Comparison of ENCODE assay signal across 8 mouse cellular contexts in the genomic region with DNA sequence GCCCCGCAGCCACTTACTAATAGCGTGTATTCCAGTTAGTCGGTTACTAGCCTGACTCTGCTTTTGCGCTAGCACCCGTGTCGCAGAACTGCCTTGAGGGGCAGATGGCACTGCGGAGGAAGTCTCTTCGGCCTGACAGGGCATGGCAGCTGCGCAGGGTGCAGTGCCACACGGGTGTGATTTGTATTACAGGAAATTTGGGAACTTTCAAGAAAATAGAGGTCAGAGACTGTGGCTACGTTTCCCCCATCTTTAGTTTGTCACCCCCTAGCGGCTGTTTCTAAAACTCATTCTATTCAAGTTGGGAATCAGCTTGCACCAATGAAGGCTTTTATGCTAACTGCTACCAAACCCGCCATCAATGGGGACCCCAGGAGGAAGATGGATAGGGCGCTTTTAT. TPM values are rescaled to one million over a fixed set of nuclear protein-coding genes. Genes with fewer than 3 reads are reported as not detected.
DNase-seq lines count a peak whose midpoint lies in the region; ATAC-seq and TF ChIP-seq lines count a peak whose summit lies in the region.

No protein-coding gene starts in this region.

- TF ChIP-seq POLR2A in testis, adult 2 months (IDR thresholded peaks at IDR 0.05; ENCODE audit: control insufficient read depth, low read depth, low read length) = no peak
- no peak for TF ChIP-seq POLR2A in bone marrow macrophage, adult 2 months (IDR thresholded peaks at IDR 0.05; ENCODE audit: borderline replicate concordance, low read depth, low read length)

- TF ChIP-seq EP300 in liver, embryonic 14.5 days (IDR thresholded peaks at IDR 0.05; ENCODE audit: low read depth) = no peak

- H3K9me3 ChIP-seq in forebrain, embryonic 15.5 days = no peaks in the 10 kb centered on the region
- no peaks in the 10 kb centered on the region for H3K9me3 ChIP-seq in liver, embryonic 14.5 days (ENCODE audit: control insufficient read depth, low read length)
- H3K9me3 ChIP-seq in neural tube, embryonic 14.5 days (ENCODE audit: control insufficient read depth, low read length) = no peaks in the 10 kb centered on the region

- H3K4me1 ChIP-seq in testis, adult 2 months (ENCODE audit: control insufficient read depth, insufficient read depth, low read length) = peaks cover 3% of the 10 kb centered on the region
- peaks cover 5% of the 10 kb centered on the region; the same call in 1 of the 2 replicates for H3K4me1 ChIP-seq in bone marrow macrophage, adult 2 months (ENCODE audit: control insufficient read depth, insufficient read depth, low read length)
- no peaks in the 10 kb centered on the region for H3K4me1 ChIP-seq in forebrain, embryonic 15.5 days
- H3K4me1 ChIP-seq in liver, embryonic 14.5 days (replicated peaks; ENCODE audit: control insufficient read depth in 2 of 2, insufficient read depth in 2 of 2, low read length in 1 of 2) = no peaks in the 10 kb centered on the region
- H3K4me1 ChIP-seq in neural tube, embryonic 14.5 days (ENCODE audit: control insufficient read depth, insufficient read depth, low read length) = no peaks in the 10 kb centered on the region

- 31% methylated on average over 14 of the region's 14 CpGs for WGBS in forebrain, embryonic 15.5 days
- WGBS in liver, embryonic 14.5 days (ENCODE audit: insufficient replicate concordance) = 28% methylated on average over 14 of the region's 14 CpGs
- WGBS in neural tube, embryonic 14.5 days = 30% methylated on average over 14 of the region's 14 CpGs

- DNase-seq in testis, postnatal 14 days (ENCODE audit: low spot score) = no peak
- peak; percentile 66 for DNase-seq in induced T-regulatory cell, adult 2 months (ENCODE audit: low read depth)
- DNase-seq in liver, embryonic 14.5 days (ENCODE audit: low read depth in 3 of 3, low spot score in 3 of 3) = no peak

- H3K4me3 ChIP-seq in testis, adult 2 months (ENCODE audit: control insufficient read depth, low read depth, low read length) = peak overlapping the region; percentile 77
- no peak overlapping the region for H3K4me3 ChIP-seq in bone marrow macrophage, adult 2 months (ENCODE audit: insufficient read depth, low read length)
- H3K4me3 ChIP-seq in forebrain, embryonic 15.5 days = no peak overlapping the region
- H3K4me3 ChIP-seq in liver, embryonic 14.5 days (ENCODE audit: insufficient read depth in 1 of 2, low read depth in 2 of 2, low read length in 2 of 2) = no peak overlapping the region
- no peak overlapping the region for H3K4me3 ChIP-seq in neural tube, embryonic 14.5 days (ENCODE audit: low read depth, low read length)

- H3K27ac ChIP-seq in testis, adult 2 months (ENCODE audit: control insufficient read depth, insufficient read depth, low read depth, low read length) = no peak overlapping the region
- no peak overlapping the region for H3K27ac ChIP-seq in bone marrow macrophage, adult 2 months (ENCODE audit: insufficient read depth, low read depth, low read length)
- H3K27ac ChIP-seq in forebrain, embryonic 15.5 days (replicated peaks) = no peak overlapping the region
- H3K27ac ChIP-seq in liver, embryonic 14.5 days = no peak overlapping the region
- H3K27ac ChIP-seq in neural tube, embryonic 14.5 days (ENCODE audit: low read depth, low read length) = no peak overlapping the region

- no peaks in the 10 kb centered on the region for H3K27me3 ChIP-seq in testis, adult 2 months (ENCODE audit: control insufficient read depth, insufficient read depth, low read length)
- no peaks in the 10 kb centered on the region for H3K27me3 ChIP-seq in forebrain, embryonic 15.5 days
- no peaks in the 10 kb centered on the region for H3K27me3 ChIP-seq in liver, embryonic 14.5 days (ENCODE audit: control insufficient read depth, insufficient read depth, low read length)
- no peaks in the 10 kb centered on the region for H3K27me3 ChIP-seq in neural tube, embryonic 14.5 days (ENCODE audit: control insufficient read depth, insufficient read depth, low read length)

- 0 out of 2 replicates have a peak overlapping the region, but pooled peaks have one; percentile 9 for H3K4me2 ChIP-seq in forebrain, embryonic 15.5 days (replicated peaks)
- H3K4me2 ChIP-seq in liver, embryonic 14.5 days (ENCODE audit: low read depth) = no peak overlapping the region
- 0 out of 2 replicates have a peak overlapping the region, but pooled peaks have one; percentile 23 for H3K4me2 ChIP-seq in neural tube, embryonic 14.5 days (ENCODE audit: low read depth, low read length)

- no peak overlapping the region for H3K9ac ChIP-seq in forebrain, embryonic 15.5 days (replicated peaks)
- H3K9ac ChIP-seq in liver, embryonic 14.5 days (replicated peaks) = no peak overlapping the region
- H3K9ac ChIP-seq in neural tube, embryonic 14.5 days (replicated peaks; ENCODE audit: low read depth, low read length) = no peak overlapping the region

- no peaks in the 10 kb centered on the region for H3K36me3 ChIP-seq in testis, adult 2 months (ENCODE audit: control insufficient read depth, insufficient read depth, low read length)
- no peaks in the 10 kb centered on the region for H3K36me3 ChIP-seq in forebrain, embryonic 15.5 days
- no peaks in the 10 kb centered on the region for H3K36me3 ChIP-seq in liver, embryonic 14.5 days (replicated peaks; ENCODE audit: control insufficient read depth, insufficient read depth, low read depth)
- no peaks in the 10 kb centered on the region for H3K36me3 ChIP-seq in neural tube, embryonic 14.5 days (ENCODE audit: control insufficient read depth, insufficient read depth, low read length)

- TF ChIP-seq CTCF in testis, adult 2 months (IDR thresholded peaks at IDR 0.05; ENCODE audit: control insufficient read depth, insufficient read depth, insufficient replicate concordance, low read depth, low read length) = no peak; the same call in 1 of the 2 replicates
- peak; percentile 48; the same call in 1 of the 2 replicates for TF ChIP-seq CTCF in bone marrow macrophage, adult 2 months (IDR thresholded peaks at IDR 0.05; ENCODE audit: low read depth, low read length)
- peak; percentile 59 for TF ChIP-seq CTCF in liver, embryonic 14.5 days (IDR thresholded peaks at IDR 0.05; ENCODE audit: low read depth)

- ATAC-seq in forebrain, embryonic 15.5 days (replicated peaks) = no peak
- ATAC-seq in liver, embryonic 14.5 days (ENCODE audit: insufficient read depth) = no peak
- ATAC-seq in neural tube, embryonic 14.5 days (ENCODE audit: low read depth) = no peak
- no peak for ATAC-seq in erythroid progenitor cell, adult 5-6 weeks (replicated peaks; ENCODE audit: low FRiP score, poor library complexity, severe bottlenecking)

RNA-seq across cellular contexts. Expression of gene Prr5l, which starts 11.6 kb away (rescaled TPM):
- polyA plus RNA-seq in testis, adult 2 months (2012; rRNA removed) = 1.1 and 1.3 TPM in 2 replicates
- polyA plus RNA-seq in bone marrow macrophage, adult 2 months (2012; ENCODE audit: insufficient read depth, insufficient read length, missing spikeins) = 3.9 and 6.0 TPM in 2 replicates
- 4.9 and 6.8 TPM in 2 replicates for polyA plus RNA-seq in forebrain, embryonic 15.5 days (2015; fragmentation: Nextera tagmentation; extraction: Ambion mirVana)
- polyA plus RNA-seq in liver, embryonic 14.5 days (2012; rRNA removed) = 1.4 and 1.7 TPM in 2 replicates
- 1.7 and 3.9 TPM in 2 replicates for polyA plus RNA-seq in liver, embryonic 14.5 days (2014; fragmentation: Nextera tagmentation; extraction: Ambion mirVana)
- polyA plus RNA-seq in neural tube, embryonic 14.5 days (2014; fragmentation: Nextera tagmentation; extraction: Ambion mirVana) = 5.6 and 6.6 TPM in 2 replicates
- 1.4 TPM in 1 of 2 replicates, not detected in the other for total RNA-seq in erythroid progenitor cell, adult 5-6 weeks (2015; ENCODE audit: low replicate concordance)
- total RNA-seq in erythroid progenitor cell, adult 5-6 weeks (2017; ENCODE audit: low replicate concordance) = not detected in 2 replicates

RNA-seq across cellular contexts. Expression of gene Commd9, which starts 14.9 kb away (rescaled TPM):
- polyA plus RNA-seq in testis, adult 2 months (2012; rRNA removed) = 27.6 and 32.1 TPM in 2 replicates
- 24.9 and 29.8 TPM in 2 replicates for polyA plus RNA-seq in bone marrow macrophage, adult 2 months (2012; ENCODE audit: insufficient read depth, insufficient read length, missing spikeins)
- 97.6 and 106 TPM in 2 replicates for polyA plus RNA-seq in forebrain, embryonic 15.5 days (2015; fragmentation: Nextera tagmentation; extraction: Ambion mirVana)
- 16.0 and 29.7 TPM in 2 replicates for polyA plus RNA-seq in liver, embryonic 14.5 days (2012; rRNA removed)
- polyA plus RNA-seq in liver, embryonic 14.5 days (2014; fragmentation: Nextera tagmentation; extraction: Ambion mirVana) = 19.8 and 23.5 TPM in 2 replicates
- 95.0 and 104 TPM in 2 replicates for polyA plus RNA-seq in neural tube, embryonic 14.5 days (2014; fragmentation: Nextera tagmentation; extraction: Ambion mirVana)
- 2.2 and 8.8 TPM in 2 replicates for total RNA-seq in erythroid progenitor cell, adult 5-6 weeks (2015; ENCODE audit: low replicate concordance)
- 13.9 TPM in 1 of 2 replicates, not detected in the other for total RNA-seq in erythroid progenitor cell, adult 5-6 weeks (2017; ENCODE audit: low replicate concordance)
